Mouse (Mus musculus) liver, embryonic 14.5 days (tissue): ENCODE data around the gene Ddah1. TPM values are rescaled to one million over a fixed set of nuclear protein-coding genes. Genes with fewer than 3 reads are reported as not detected.
A peak's percentile ranks its signal among the peaks of the same experiment; 100 is the strongest.

Experiments used
- ATAC-seq: fragments of 200-750 bp; cut with Nextera tagmentation; 2 replicates; pipeline ENCODE4 v1.8.0; 2017; ENCODE audit warnings: moderate number of reproducible peaks, mild to moderate bottlenecking, moderate library complexity; ENCODE audit not compliant: insufficient read depth
- DNase-seq, 3 experiments: peaks; one replicate each; pipeline ENCODE4 v3.0.0-alpha.2; 2012 to 2013; ENCODE audit warnings: low read depth in 3 of 3, low spot score in 3 of 3
- H3K27ac ChIP-seq: fragments of 300-500 bp; sonication (generic); 2 replicates; pipeline ENCODE4 v1.5.1; 2014; ENCODE audit warnings: moderate library complexity, mild to moderate bottlenecking, control low read depth, inconsistent platforms
- H3K27me3 ChIP-seq: fragments of 300-500 bp; sonication (generic); 2 replicates; pipeline ENCODE4 v1.6.1; 2014; ENCODE audit warnings: mild to moderate bottlenecking, low read length, moderate library complexity; ENCODE audit not compliant: control insufficient read depth, insufficient read depth
- H3K36me3 ChIP-seq: fragments of 300-500 bp; sonication (generic); replicated peaks from 2 replicates; pipeline ENCODE4 v1.6.1; 2014; ENCODE audit warnings: low read depth; ENCODE audit not compliant: control insufficient read depth, insufficient read depth
- H3K4me1 ChIP-seq, 2 experiments: fragments of 200-500 bp in 1 of 2; fragments of 300-500 bp in 1 of 2; sonication (generic) in 1 of 2; replicated peaks; 2 replicates each; pipeline ENCODE4 v1.6.1; 2012 to 2014; ENCODE audit warnings: antibody characterized with exemption in 1 of 2, inconsistent platforms in 1 of 2, low read length in 1 of 2; ENCODE audit not compliant: control insufficient read depth in 2 of 2, insufficient read depth in 2 of 2
- H3K4me2 ChIP-seq: fragments of 300-500 bp; sonication (generic); 2 replicates; pipeline ENCODE4 v1.6.1; 2014; ENCODE audit warnings: low read depth, mild to moderate bottlenecking, control low read depth, moderate library complexity
- H3K4me3 ChIP-seq, 2 experiments: fragments of 200-500 bp in 1 of 2; fragments of 300-500 bp in 1 of 2; sonication (generic) in 1 of 2; 2 replicates each; pipeline ENCODE4 v1.5.1; 2012 to 2014; ENCODE audit warnings: low read depth in 2 of 2, low read length in 2 of 2, mild to moderate bottlenecking in 2 of 2, control low read depth in 1 of 2, inconsistent platforms in 1 of 2, moderate library complexity in 1 of 2; ENCODE audit not compliant: insufficient read depth in 1 of 2
- H3K9ac ChIP-seq: fragments of 300-500 bp; sonication (generic); replicated peaks from 2 replicates; pipeline ENCODE4 v1.6.1; 2014; ENCODE audit warnings: mild to moderate bottlenecking, control low read depth, moderate library complexity
- H3K9me3 ChIP-seq: fragments of 300-500 bp; sonication (generic); 2 replicates; pipeline ENCODE4 v1.6.1; 2016; ENCODE audit warnings: low read length, mixed read lengths; ENCODE audit not compliant: control insufficient read depth
- CTCF ChIP-seq: IDR thresholded peaks from 2 replicates; pipeline ENCODE4 v1.5.1; 2016; ENCODE audit warnings: antibody characterized with exemption, low read depth, control low read depth
- EP300 ChIP-seq: IDR thresholded peaks from 2 replicates; pipeline ENCODE4 v1.6.1; 2016; ENCODE audit warnings: antibody characterized with exemption, low read depth
- WGBS: fragments of 180-500 bp; shearing (Covaris S2); extraction: QIAGEN DNeasy Blood & Tissue Kit; methylation state at CpG from one replicate; pipeline ENCODE4 v1.1.7; 2014; ENCODE audit not compliant: insufficient replicate concordance; 5-methylcytosine and 5-hydroxymethylcytosine counted together
- polyA plus RNA-seq, 2 experiments: library from polyadenylated mRNA; depleted of rRNA in 1 of 2; stranded (reverse) in 1 of 2; unstranded in 1 of 2; fragments of >200 nt; fragmentation: Nextera tagmentation in 1 of 2; extraction: Ambion mirVana in 1 of 2; gene quantifications; 2 replicates each; pipeline versions ENCODE4 v1.2.1 to v1.2.3; 2012 to 2014

The Ddah1 gene
- polyA plus RNA-seq, 2 experiments: 15.6 to 32.1 TPM

GRCm38 (mm10) chr3:145817276-145817675 is 58.8 kb downstream of the Ddah1 start:
- Histone ChIP-seq H3K9me3 (no peaks in the 10 kb centered on the region), H3K27ac (no peak overlapping the region), H3K9ac (no peak overlapping the region), H3K4me1 (peaks cover 0 to 18% of the 10 kb centered on the region in 2 experiments; a peak in 2 of 4 replicates), H3K4me3 (no peak overlapping the region), H3K36me3 (no peaks in the 10 kb centered on the region), H3K27me3 (no peaks in the 10 kb centered on the region), H3K4me2 (no peak overlapping the region)
- ATAC-seq (no peak), DNase-seq (no peak)
- TF ChIP-seq CTCF (no peak), EP300 (no peak)
- 45% methylated on average over 6 of the region's 6 CpGs for WGBS

GRCm38 (mm10) chr3:145820439-145820838 is 62.0 kb downstream of the Ddah1 start:
- Histone ChIP-seq H3K36me3 (no peaks in the 10 kb centered on the region), H3K4me1 (peaks cover 0 to 18% of the 10 kb centered on the region in 2 experiments; a peak in 2 of 4 replicates), H3K4me2 (no peak overlapping the region), H3K27me3 (no peaks in the 10 kb centered on the region), H3K9ac (no peak overlapping the region), H3K9me3 (no peaks in the 10 kb centered on the region), H3K27ac (no peak overlapping the region), H3K4me3 (no peak overlapping the region)
- no peak for TF ChIP-seq EP300
- no peak for TF ChIP-seq CTCF
- ATAC-seq (peak; percentile 47), DNase-seq (no peak)
- 17% methylated on average over 2 of the region's 2 CpGs for WGBS

- Histone ChIP-seq H3K9ac (no peak overlapping the region), H3K4me1 (peaks cover 0 to 18% of the 10 kb centered on the region in 2 experiments; a peak in 2 of 4 replicates), H3K9me3 (no peaks in the 10 kb centered on the region), H3K27me3 (no peaks in the 10 kb centered on the region), H3K27ac (no peak overlapping the region), H3K4me2 (no peak overlapping the region), H3K4me3 (no peak overlapping the region), H3K36me3 (no peaks in the 10 kb centered on the region)
- ATAC-seq (no peak), DNase-seq (no peak)
- TF ChIP-seq EP300: no peak
- peak; percentile 11; the same call in 1 of the 2 replicates for TF ChIP-seq CTCF
- WGBS: 72% methylated on average over 2 of the region's 2 CpGs
Observed at GRCm38 (mm10) chr3:145820938-145821337, 62.5 kb downstream of the Ddah1 start.

GRCm38 (mm10) chr3:145822201-145822600 is 63.7 kb downstream of the Ddah1 start:
- ATAC-seq: no peak
- TF ChIP-seq EP300 (no peak), CTCF (no peak)
- 49% methylated on average over 4 of the region's 4 CpGs for WGBS

DNA sequence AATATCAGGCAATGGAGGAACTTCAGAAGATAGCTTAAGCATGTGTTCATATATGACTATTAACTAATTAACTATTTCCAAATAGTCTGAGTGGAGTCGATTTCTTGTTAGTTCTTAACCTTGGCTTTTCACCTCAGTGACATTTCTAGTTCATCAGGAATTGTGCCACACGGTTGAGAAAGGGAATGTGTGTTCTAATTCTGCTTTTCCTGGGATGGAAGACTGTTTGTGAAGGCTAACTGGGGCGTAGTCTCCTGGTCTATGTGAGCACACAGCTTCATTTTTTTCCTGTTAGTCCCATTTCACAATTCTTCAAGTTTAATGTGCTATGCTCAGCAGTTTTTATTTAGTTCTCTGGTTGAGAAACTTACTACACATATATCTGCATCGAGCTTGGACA is 65.2 kb downstream of the Ddah1 start:
- Histone ChIP-seq H3K27me3 (no peaks in the 10 kb centered on the region), H3K36me3 (no peaks in the 10 kb centered on the region), H3K4me1 (peaks cover 0 to 10% of the 10 kb centered on the region in 2 experiments; a peak in 2 of 4 replicates), H3K9ac (no peak overlapping the region), H3K4me2 (no peak overlapping the region), H3K9me3 (no peaks in the 10 kb centered on the region), H3K4me3 (no peak overlapping the region), H3K27ac (no peak overlapping the region)
- WGBS: 53% methylated on average over 4 of the region's 4 CpGs
- ATAC-seq (no peak), DNase-seq (no peak)
- TF ChIP-seq EP300 (no peak), CTCF (no peak)

More at GRCm38 (mm10) chr3:145822201-145822600, 63.7 kb downstream of the Ddah1 start:
- no peak for DNase-seq
- no peaks in the 10 kb centered on the region for H3K9me3 ChIP-seq
- H3K4me2 ChIP-seq: no peak overlapping the region
- peaks cover 0 to 14% of the 10 kb centered on the region in 2 experiments; a peak in 2 of 4 replicates for H3K4me1 ChIP-seq
- no peak overlapping the region for H3K4me3 ChIP-seq
- H3K9ac ChIP-seq: no peak overlapping the region
- no peaks in the 10 kb centered on the region for H3K36me3 ChIP-seq
- no peaks in the 10 kb centered on the region for H3K27me3 ChIP-seq
- H3K27ac ChIP-seq: no peak overlapping the region
